Mouse (Mus musculus) retina, embryonic 14.5 days (tissue): Measurements from ENCODE around the gene Acot7.

Experiments
- DNase-seq: peaks from one replicate; pipeline ENCODE4 v3.0.0-alpha.2; 2015; ENCODE audit warnings: low spot score

Gene Acot7

GRCm38 (mm10) chr4:152151966-152152544 is 25.9 kb upstream of the Acot7 start, which contains the start of gene Espn:
Gene Espn, minus strand, starts transcription at chr4:152152371.
- peak; percentile 74 for DNase-seq

- DNase-seq = peak; percentile 93
Measured at GRCm38 (mm10) chr4:152153771-152154177, 24.2 kb upstream of the Acot7 start.

GRCm38 (mm10) chr4:152155019-152155418 is 22.9 kb upstream of the Acot7 start:
- DNase-seq = no peak

- peak; percentile 77 for DNase-seq
Measured at GRCm38 (mm10) chr4:152157779-152158584, 20.0 kb upstream of the Acot7 start.

GRCm38 (mm10) chr4:152158585-152159284 is 19.2 kb upstream of the Acot7 start, which contains the start of gene Hes2:
Gene Hes2, plus strand, starts transcription at chr4:152158867.
- peak; percentile 45 for DNase-seq

- peak; percentile 52 for DNase-seq
Measured at GRCm38 (mm10) chr4:152159285-152159678, 18.7 kb upstream of the Acot7 start.

GRCm38 (mm10) chr4:152160748-152161147 is 17.2 kb upstream of the Acot7 start:
- no peak for DNase-seq

GRCm38 (mm10) chr4:152161601-152162000 is 16.3 kb upstream of the Acot7 start:
- DNase-seq = no peak

- no peak for DNase-seq
Measured at GRCm38 (mm10) chr4:152162748-152163147, 15.2 kb upstream of the Acot7 start.

GRCm38 (mm10) chr4:152165036-152165931 is 12.7 kb upstream of the Acot7 start:
- DNase-seq = peak; percentile 82

GRCm38 (mm10) chr4:152168052-152168451 is 9.9 kb upstream of the Acot7 start:
- DNase-seq = no peak

- no peak for DNase-seq
Measured at GRCm38 (mm10) chr4:152169103-152169502, 8.8 kb upstream of the Acot7 start.

- no peak for DNase-seq
Measured at GRCm38 (mm10) chr4:152170286-152170685, 7.6 kb upstream of the Acot7 start.

- DNase-seq = no peak
Measured at GRCm38 (mm10) chr4:152171543-152171942, 6.4 kb upstream of the Acot7 start.

GRCm38 (mm10) chr4:152173041-152173440 is 4.9 kb upstream of the Acot7 start:
- DNase-seq = peak; percentile 88

- no peak for DNase-seq
Measured at GRCm38 (mm10) chr4:152173956-152174355, 4.0 kb upstream of the Acot7 start.

- DNase-seq = no peak
Measured at GRCm38 (mm10) chr4:152176638-152177037, 1.3 kb upstream of the Acot7 start.

GRCm38 (mm10) chr4:152177174-152177536 is 779 bp upstream of the Acot7 start:
- DNase-seq = no peak

GRCm38 (mm10) chr4:152178344-152178864 is 470 bp downstream of the Acot7 start:
- DNase-seq = no peak

- DNase-seq = no peak
Measured at GRCm38 (mm10) chr4:152178916-152179705, 1.2 kb downstream of the Acot7 start.
